Mouse (Mus musculus) myocyte (in vitro differentiated cells): Measurements from ENCODE around the gene BC016579.

ENCODE experiments used
- POLR2A ChIP-seq: IDR thresholded peaks from one replicate; pipeline ENCODE4 v1.6.1; 2011; ENCODE audit warnings: low read depth, mild to moderate bottlenecking, control low read depth, moderate library complexity; ENCODE audit not compliant: insufficient read length
- POLR2AphosphoS2 ChIP-seq: IDR thresholded peaks from one replicate; pipeline ENCODE4 v1.6.1; 2011; ENCODE audit warnings: low read depth, control low read depth; ENCODE audit not compliant: insufficient read length
- REST ChIP-seq: IDR thresholded peaks from one replicate; pipeline ENCODE4 v1.6.1; 2011; ENCODE audit warnings: mild to moderate bottlenecking, control low read depth, moderate library complexity; ENCODE audit not compliant: insufficient read depth, insufficient read length
- USF1 ChIP-seq: IDR thresholded peaks from one replicate; pipeline ENCODE4 v1.6.1; 2011; ENCODE audit warnings: low read depth, mild to moderate bottlenecking, control low read depth, moderate library complexity

DNA sequence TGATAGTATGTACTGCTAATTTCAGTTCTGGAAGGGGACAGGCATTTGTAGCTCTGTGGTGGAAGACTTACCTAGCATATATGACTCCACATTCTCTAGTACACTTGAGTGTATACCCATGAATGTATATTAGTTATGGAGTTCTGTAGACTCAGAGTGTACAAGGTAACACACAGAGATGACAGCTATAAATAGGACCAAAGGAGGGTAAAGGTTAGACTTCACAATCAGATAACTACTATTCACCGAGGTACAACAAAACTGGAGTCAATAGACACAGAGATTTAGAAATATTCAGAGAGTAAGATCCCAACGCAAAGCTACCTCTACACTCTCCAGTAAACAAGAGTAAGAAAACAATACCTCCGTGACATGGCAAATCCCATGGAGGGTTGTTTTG lies 9.9 kb downstream of the BC016579 start:
- TF ChIP-seq POLR2A: no peak
- TF ChIP-seq REST: no peak
- TF ChIP-seq USF1: no peak
- no peak for TF ChIP-seq POLR2AphosphoS2
